Mouse (Mus musculus): ENCODE data around the gene Auts2. TPM values are rescaled to one million over a fixed set of nuclear protein-coding genes. Genes with fewer than 3 reads are reported as not detected.

Auts2 gene
- total RNA-seq, 1 experiment from 2014 or later, result 1.9 TPM

- no peak for ATAC-seq (replicated peaks in 1 of 2; ENCODE audit: insufficient read depth in 1 of 2, low FRiP score in 2 of 2, low TSS enrichment in 1 of 2, low read depth in 1 of 2, poor library complexity in 2 of 2, severe bottlenecking in 2 of 2)
Observed at GRCm38 (mm10) chr5:131449181-131449868, 1093.8 kb downstream of the Auts2 start.

- no peak for ATAC-seq (replicated peaks in 1 of 2; ENCODE audit: insufficient read depth in 1 of 2, low FRiP score in 2 of 2, low TSS enrichment in 1 of 2, low read depth in 1 of 2, poor library complexity in 2 of 2, severe bottlenecking in 2 of 2)
Observed at GRCm38 (mm10) chr5:131435239-131435876, 1107.8 kb downstream of the Auts2 start.

DNA sequence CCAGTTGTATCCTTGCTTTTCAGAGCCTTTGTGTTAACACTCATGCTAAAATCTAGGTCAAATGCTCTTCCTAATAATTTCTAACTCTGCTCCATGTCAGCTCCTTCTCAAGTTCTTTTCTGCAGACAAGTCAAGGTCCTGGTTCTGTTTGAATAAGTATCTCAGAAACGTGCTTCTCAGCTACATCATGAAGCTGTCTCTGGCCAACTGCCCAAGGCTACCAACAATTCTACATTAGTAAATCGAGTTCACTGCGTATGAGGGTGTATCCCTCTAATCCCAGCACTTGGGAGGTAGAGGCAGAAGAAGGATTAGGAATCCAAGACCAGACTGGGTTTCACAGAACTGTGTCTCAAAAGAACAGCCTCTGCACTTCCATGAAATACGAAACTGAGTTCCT, 1109.9 kb downstream of the Auts2 start:
- ATAC-seq (replicated peaks in 1 of 2; ENCODE audit: insufficient read depth in 1 of 2, low FRiP score in 2 of 2, low TSS enrichment in 1 of 2, low read depth in 1 of 2, poor library complexity in 2 of 2, severe bottlenecking in 2 of 2), result no peak

GRCm38 (mm10) chr5:131431896-131432295, 1111.2 kb downstream of the Auts2 start:
- no peak for ATAC-seq (replicated peaks in 1 of 2; ENCODE audit: insufficient read depth in 1 of 2, low FRiP score in 2 of 2, low TSS enrichment in 1 of 2, low read depth in 1 of 2, poor library complexity in 2 of 2, severe bottlenecking in 2 of 2)

GRCm38 (mm10) chr5:131430109-131430508, 1113.0 kb downstream of the Auts2 start:
- ATAC-seq (replicated peaks in 1 of 2; ENCODE audit: insufficient read depth in 1 of 2, low FRiP score in 2 of 2, low TSS enrichment in 1 of 2, low read depth in 1 of 2, poor library complexity in 2 of 2, severe bottlenecking in 2 of 2), result peak; percentile 62 to 66; a peak in 1 of 4 replicates

GRCm38 (mm10) chr5:131429563-131429962, 1113.6 kb downstream of the Auts2 start:
- no peak for ATAC-seq (replicated peaks in 1 of 2; ENCODE audit: insufficient read depth in 1 of 2, low FRiP score in 2 of 2, low TSS enrichment in 1 of 2, low read depth in 1 of 2, poor library complexity in 2 of 2, severe bottlenecking in 2 of 2)

GRCm38 (mm10) chr5:131427734-131428413, 1115.3 kb downstream of the Auts2 start:
- ATAC-seq (replicated peaks in 1 of 2; ENCODE audit: insufficient read depth in 1 of 2, low FRiP score in 2 of 2, low TSS enrichment in 1 of 2, low read depth in 1 of 2, poor library complexity in 2 of 2, severe bottlenecking in 2 of 2), result peak in 1 of 2 experiments; percentile 28; a peak in 1 of 4 replicates

DNA sequence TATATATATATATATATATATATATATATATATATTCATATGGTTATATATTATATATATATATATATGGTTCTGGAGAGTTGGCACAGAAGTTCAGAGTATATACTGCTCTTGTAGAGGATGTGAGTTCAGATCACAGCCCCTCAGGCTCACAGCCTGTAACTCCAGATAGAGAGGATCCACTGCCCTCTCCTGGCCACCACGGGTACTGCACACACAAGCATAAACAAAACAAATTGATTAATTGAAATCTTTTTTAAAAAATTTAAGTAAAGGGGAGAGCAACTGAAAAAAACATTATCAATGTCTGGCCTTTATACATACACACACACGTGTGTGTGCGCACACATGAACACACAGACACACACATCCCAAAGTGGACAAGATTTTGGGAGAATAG, 1120.4 kb downstream of the Auts2 start:
- no peak for ATAC-seq (replicated peaks in 1 of 2; ENCODE audit: insufficient read depth in 1 of 2, low FRiP score in 2 of 2, low TSS enrichment in 1 of 2, low read depth in 1 of 2, poor library complexity in 2 of 2, severe bottlenecking in 2 of 2)

GRCm38 (mm10) chr5:131420406-131420805, 1122.7 kb downstream of the Auts2 start:
- no peak for ATAC-seq (replicated peaks in 1 of 2; ENCODE audit: insufficient read depth in 1 of 2, low FRiP score in 2 of 2, low TSS enrichment in 1 of 2, low read depth in 1 of 2, poor library complexity in 2 of 2, severe bottlenecking in 2 of 2)

DNA sequence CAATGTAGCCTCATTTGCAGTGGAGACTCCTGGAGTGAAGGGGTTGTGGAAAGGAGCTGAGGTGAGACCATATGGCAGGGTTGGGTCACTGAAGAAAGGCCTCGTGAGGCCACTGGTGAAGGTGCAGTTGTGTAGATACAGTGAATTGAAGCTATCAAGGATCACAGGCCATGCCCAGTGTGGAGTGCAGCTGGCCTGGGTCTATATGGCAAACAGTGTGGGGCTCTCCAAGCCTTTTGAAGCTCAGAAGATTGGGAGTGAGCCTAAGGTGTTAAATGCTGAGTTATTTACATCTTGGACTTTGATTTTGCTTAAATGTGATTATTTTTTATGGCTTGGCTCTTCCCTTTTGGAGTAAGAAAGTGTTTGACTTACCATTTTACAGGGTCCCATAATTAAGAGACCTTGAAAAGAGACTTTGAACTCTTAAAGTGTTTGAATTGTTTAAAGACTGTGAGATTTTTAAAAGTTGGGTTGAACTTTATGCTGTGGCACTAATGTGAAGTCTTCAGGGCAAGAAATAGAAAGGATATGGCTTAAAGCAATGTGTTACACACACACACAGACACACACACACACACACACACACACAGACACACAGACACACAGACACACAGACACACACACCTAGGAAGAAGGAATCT, 1127.1 kb downstream of the Auts2 start:
- no peak for ATAC-seq (replicated peaks in 1 of 2; ENCODE audit: insufficient read depth in 1 of 2, low FRiP score in 2 of 2, low TSS enrichment in 1 of 2, low read depth in 1 of 2, poor library complexity in 2 of 2, severe bottlenecking in 2 of 2)

GRCm38 (mm10) chr5:131398250-131398649, 1144.9 kb downstream of the Auts2 start:
- no peak for ATAC-seq (replicated peaks in 1 of 2; ENCODE audit: insufficient read depth in 1 of 2, low FRiP score in 2 of 2, low TSS enrichment in 1 of 2, low read depth in 1 of 2, poor library complexity in 2 of 2, severe bottlenecking in 2 of 2)

GRCm38 (mm10) chr5:131395756-131396155, 1147.4 kb downstream of the Auts2 start:
- ATAC-seq (replicated peaks in 1 of 2; ENCODE audit: insufficient read depth in 1 of 2, low FRiP score in 2 of 2, low TSS enrichment in 1 of 2, low read depth in 1 of 2, poor library complexity in 2 of 2, severe bottlenecking in 2 of 2), result no peak

All from hematopoietic stem cell, adult 5-6 weeks (primary cell).